Mouse (Mus musculus) hindbrain, embryonic 15.5 days (tissue): ENCODE results near the gene Natd1. TPM values are rescaled to one million over a fixed set of nuclear protein-coding genes. Genes with fewer than 3 reads are reported as not detected.
"Not testable (repeated sequence)": the region's sequence is repeated elsewhere in the genome, so short reads cannot be mapped to it uniquely, and the experiment has no call there.

ENCODE experiments used
- ATAC-seq: fragments of 200-750 bp; cut with Nextera tagmentation; 2 replicates; pipeline ENCODE4 v1.8.0; 2017; ENCODE audit warnings: low read depth, moderate number of reproducible peaks, moderate TSS enrichment; ENCODE audit not compliant: low FRiP score
- H3K27ac ChIP-seq: fragments of 300-500 bp; sonication (generic); replicated peaks from 2 replicates; pipeline ENCODE4 v1.5.1; 2015; ENCODE audit warnings: mild to moderate bottlenecking, inconsistent platforms
- H3K27me3 ChIP-seq: fragments of 300-500 bp; sonication (generic); 2 replicates; pipeline ENCODE4 v1.6.1; 2015; ENCODE audit warnings: control low read depth, inconsistent platforms
- H3K36me3 ChIP-seq: fragments of 300-500 bp; sonication (generic); 2 replicates; pipeline ENCODE4 v1.6.1; 2015; ENCODE audit warnings: control low read depth, inconsistent platforms
- H3K4me1 ChIP-seq: fragments of 300-500 bp; sonication (generic); replicated peaks from 2 replicates; pipeline ENCODE4 v1.6.1; 2015; ENCODE audit warnings: control low read depth, inconsistent platforms
- H3K4me2 ChIP-seq: fragments of 300-500 bp; sonication (generic); 2 replicates; pipeline ENCODE4 v1.6.1; 2015; ENCODE audit warnings: moderate library complexity, mild to moderate bottlenecking, inconsistent platforms
- H3K4me3 ChIP-seq: fragments of 300-500 bp; sonication (generic); 2 replicates; pipeline ENCODE4 v1.5.1; 2015; ENCODE audit warnings: mild to moderate bottlenecking, inconsistent platforms
- H3K9ac ChIP-seq: fragments of 300-500 bp; sonication (generic); 2 replicates; pipeline ENCODE4 v1.6.1; 2015; ENCODE audit warnings: inconsistent platforms
- H3K9me3 ChIP-seq: fragments of 300-500 bp; sonication (generic); 2 replicates; pipeline ENCODE4 v1.6.1; 2016; ENCODE audit warnings: control low read depth, inconsistent platforms
- WGBS: fragments of 180-500 bp; shearing (Covaris S2); methylation state at CpG from one replicate; pipeline ENCODE4 v1.1.7; 2015; 5-methylcytosine and 5-hydroxymethylcytosine counted together
- polyA plus RNA-seq: library from polyadenylated mRNA; unstranded; fragments of >200 nt; fragmentation: Nextera tagmentation; extraction: Ambion mirVana; gene quantifications from 2 replicates; pipeline ENCODE4 v1.2.1, GENCODE M21; 2015

Natd1 gene
- polyA plus RNA-seq, 1 experiment from 2014 or later, result 32.9 TPM

- 66% methylated on average over 3 of the region's 3 CpGs for WGBS
- Histone ChIP-seq H3K36me3 (peaks cover 21% of the 10 kb centered on the region), H3K4me1 (peaks cover 21% of the 10 kb centered on the region), H3K27ac (no peak overlapping the region), H3K4me3 (no peak overlapping the region), H3K9me3 (no peaks in the 10 kb centered on the region), H3K4me2 (no peak overlapping the region), H3K9ac (no peak overlapping the region), H3K27me3 (no peaks in the 10 kb centered on the region)
- ATAC-seq, result no peak
These were observed 6.5 kb downstream of the Natd1 start for GRCm38 (mm10) chr11:60908073-60908472.

GRCm38 (mm10) chr11:60906449-60906848 is 8.1 kb downstream of the Natd1 start:
- H3K9me3 ChIP-seq, result no peaks in the 10 kb centered on the region
- H3K9ac ChIP-seq, result no peak overlapping the region
- 96% methylated on average over 4 of the region's 4 CpGs for WGBS
- no peak overlapping the region for H3K4me2 ChIP-seq
- no peaks in the 10 kb centered on the region for H3K27me3 ChIP-seq
- H3K4me1 ChIP-seq, result peaks cover 5% of the 10 kb centered on the region
- H3K27ac ChIP-seq, result no peak overlapping the region
- peaks cover 21% of the 10 kb centered on the region for H3K36me3 ChIP-seq
- ATAC-seq, result no peak
- H3K4me3 ChIP-seq, result no peak overlapping the region

GRCm38 (mm10) chr11:60905407-60906120 is 9.0 kb downstream of the Natd1 start:
- ATAC-seq, result no peak
- no peaks in the 10 kb centered on the region for H3K4me1 ChIP-seq
- no peak overlapping the region for H3K4me2 ChIP-seq
- no peaks in the 10 kb centered on the region for H3K9me3 ChIP-seq
- no peak overlapping the region for H3K9ac ChIP-seq
- WGBS, result 92% methylated on average over 10 of the region's 10 CpGs
- H3K4me3 ChIP-seq, result no peak overlapping the region
- no peaks in the 10 kb centered on the region for H3K27me3 ChIP-seq
- peaks cover 21% of the 10 kb centered on the region for H3K36me3 ChIP-seq
- H3K27ac ChIP-seq, result no peak overlapping the region

GRCm38 (mm10) chr11:60903661-60904061 is 10.9 kb downstream of the Natd1 start:
- no peaks in the 10 kb centered on the region for H3K9me3 ChIP-seq
- WGBS, result 92% methylated on average over 6 of the region's 6 CpGs
- H3K27me3 ChIP-seq, result no peaks in the 10 kb centered on the region
- no peak overlapping the region for H3K9ac ChIP-seq
- ATAC-seq, result no peak
- no peak overlapping the region for H3K27ac ChIP-seq
- H3K36me3 ChIP-seq, result peaks cover 21% of the 10 kb centered on the region
- H3K4me1 ChIP-seq, result no peaks in the 10 kb centered on the region
- no peak overlapping the region for H3K4me3 ChIP-seq
- no peak overlapping the region for H3K4me2 ChIP-seq

- no peaks in the 10 kb centered on the region for H3K4me1 ChIP-seq
- H3K9me3 ChIP-seq, result no peaks in the 10 kb centered on the region
- no peaks in the 10 kb centered on the region for H3K27me3 ChIP-seq
- no peak overlapping the region for H3K4me2 ChIP-seq
- ATAC-seq, result no peak
- no peak overlapping the region for H3K27ac ChIP-seq
- no peak overlapping the region for H3K9ac ChIP-seq
- H3K36me3 ChIP-seq, result peaks cover 21% of the 10 kb centered on the region
- 80% methylated on average over 4 of the region's 4 CpGs for WGBS
- H3K4me3 ChIP-seq, result no peak overlapping the region
These were observed 12.1 kb downstream of the Natd1 start for GRCm38 (mm10) chr11:60902486-60902885.

- H3K27ac ChIP-seq, result no peak overlapping the region
- no peaks in the 10 kb centered on the region for H3K9me3 ChIP-seq
- H3K4me1 ChIP-seq, result no peaks in the 10 kb centered on the region
- WGBS, result 82% methylated on average over 7 of the region's 7 CpGs
- peaks cover 21% of the 10 kb centered on the region for H3K36me3 ChIP-seq
- ATAC-seq, result no peak
- H3K4me3 ChIP-seq, result no peak overlapping the region
- no peak overlapping the region for H3K4me2 ChIP-seq
- no peak overlapping the region for H3K9ac ChIP-seq
- no peaks in the 10 kb centered on the region for H3K27me3 ChIP-seq
These were observed 12.5 kb downstream of the Natd1 start for GRCm38 (mm10) chr11:60902001-60902400.

GRCm38 (mm10) chr11:60895915-60896314 is 18.6 kb downstream of the Natd1 start:
- Histone ChIP-seq H3K27me3 (no peaks in the 10 kb centered on the region), H3K4me1 (no peaks in the 10 kb centered on the region), H3K4me3 (no peak overlapping the region), H3K9me3 (no peaks in the 10 kb centered on the region), H3K27ac (no peak overlapping the region), H3K4me2 (no peak overlapping the region), H3K9ac (no peak overlapping the region), H3K36me3 (no peaks in the 10 kb centered on the region)
- ATAC-seq, result no peak
- WGBS, result 47% methylated on average over 4 of the region's 4 CpGs

- Histone ChIP-seq H3K4me1 (no peaks in the 10 kb centered on the region), H3K27me3 (no peaks in the 10 kb centered on the region), H3K9me3 (no peaks in the 10 kb centered on the region), H3K9ac (no peak overlapping the region), H3K36me3 (no peaks in the 10 kb centered on the region), H3K4me2 (no peak overlapping the region), H3K4me3 (no peak overlapping the region), H3K27ac (no peak overlapping the region)
- WGBS, result 60% methylated on average over 3 of the region's 3 CpGs
- ATAC-seq, result no peak
These were observed 23.8 kb downstream of the Natd1 start for GRCm38 (mm10) chr11:60890744-60891143.

- H3K27ac ChIP-seq, result no peak overlapping the region
- H3K9me3 ChIP-seq, result no peaks in the 10 kb centered on the region
- no peak overlapping the region for H3K9ac ChIP-seq
- 79% methylated on average over 6 of the region's 6 CpGs for WGBS
- no peak overlapping the region for H3K4me2 ChIP-seq
- H3K4me3 ChIP-seq, result no peak overlapping the region
- no peaks in the 10 kb centered on the region for H3K36me3 ChIP-seq
- H3K27me3 ChIP-seq, result no peaks in the 10 kb centered on the region
- no peaks in the 10 kb centered on the region for H3K4me1 ChIP-seq
- no peak for ATAC-seq
These were observed 24.3 kb downstream of the Natd1 start for GRCm38 (mm10) chr11:60890286-60890685.

GRCm38 (mm10) chr11:60889861-60890260 is 24.7 kb downstream of the Natd1 start:
- Histone ChIP-seq H3K4me2 (no peak overlapping the region), H3K27ac (no peak overlapping the region), H3K4me3 (no peak overlapping the region), H3K27me3 (no peaks in the 10 kb centered on the region), H3K36me3 (no peaks in the 10 kb centered on the region), H3K4me1 (no peaks in the 10 kb centered on the region), H3K9me3 (no peaks in the 10 kb centered on the region), H3K9ac (no peak overlapping the region)
- 67% methylated on average over 2 of the region's 2 CpGs for WGBS
- ATAC-seq, result no peak

GRCm38 (mm10) chr11:60886986-60887385 is 27.6 kb downstream of the Natd1 start:
- not testable (repeated sequence) for H3K27ac ChIP-seq, H3K4me1 ChIP-seq, H3K9me3 ChIP-seq, ATAC-seq, H3K36me3 ChIP-seq, H3K4me3 ChIP-seq, H3K9ac ChIP-seq, H3K27me3 ChIP-seq, H3K4me2 ChIP-seq
- 91% methylated on average over 3 of the region's 3 CpGs for WGBS

- no peak for ATAC-seq
- no peaks in the 10 kb centered on the region for H3K27me3 ChIP-seq
- WGBS, result 76% methylated on average over 3 of the region's 3 CpGs
These were observed 32.2 kb downstream of the Natd1 start for GRCm38 (mm10) chr11:60882386-60882785.

GRCm38 (mm10) chr11:60880559-60880958 is 34.0 kb downstream of the Natd1 start:
- H3K9ac ChIP-seq, result no peak overlapping the region
- no peaks in the 10 kb centered on the region for H3K27me3 ChIP-seq
- peaks cover 32% of the 10 kb centered on the region for H3K4me1 ChIP-seq
- no peak for ATAC-seq
- no peak overlapping the region for H3K27ac ChIP-seq
- no peak overlapping the region for H3K4me3 ChIP-seq
- whole genome bisulfite sequencing, result 87% methylated on average over 4 of the region's 4 CpGs
- H3K36me3 ChIP-seq, result no peaks in the 10 kb centered on the region
- H3K9me3 ChIP-seq, result no peaks in the 10 kb centered on the region
- H3K4me2 ChIP-seq, result no peak overlapping the region

More at GRCm38 (mm10) chr11:60882386-60882785, 32.2 kb downstream of the Natd1 start:
- H3K9me3 ChIP-seq, result no peaks in the 10 kb centered on the region
- H3K4me2 ChIP-seq, result no peak overlapping the region
- H3K4me1 ChIP-seq, result peaks cover 14% of the 10 kb centered on the region
- H3K27ac ChIP-seq, result no peak overlapping the region
- no peak overlapping the region for H3K4me3 ChIP-seq
- no peak overlapping the region for H3K9ac ChIP-seq
- H3K36me3 ChIP-seq, result no peaks in the 10 kb centered on the region
